Mouse (Mus musculus) naive thymus-derived CD4-positive, alpha-beta T cell, adult 5 months (primary cell): ENCODE data around the gene Hoxa4. TPM values are rescaled to one million over a fixed set of nuclear protein-coding genes. Genes with fewer than 3 reads are reported as not detected.

ENCODE experiments used
- polyA plus RNA-seq: library from polyadenylated mRNA; unstranded; fragments of 100-300 nt; shearing (Covaris generic); gene quantifications from one replicate; pipeline ENCODE4 v1.2.1, GENCODE M21; 2017

Gene Hoxa4
- polyA plus RNA-seq, result not detected

DNA sequence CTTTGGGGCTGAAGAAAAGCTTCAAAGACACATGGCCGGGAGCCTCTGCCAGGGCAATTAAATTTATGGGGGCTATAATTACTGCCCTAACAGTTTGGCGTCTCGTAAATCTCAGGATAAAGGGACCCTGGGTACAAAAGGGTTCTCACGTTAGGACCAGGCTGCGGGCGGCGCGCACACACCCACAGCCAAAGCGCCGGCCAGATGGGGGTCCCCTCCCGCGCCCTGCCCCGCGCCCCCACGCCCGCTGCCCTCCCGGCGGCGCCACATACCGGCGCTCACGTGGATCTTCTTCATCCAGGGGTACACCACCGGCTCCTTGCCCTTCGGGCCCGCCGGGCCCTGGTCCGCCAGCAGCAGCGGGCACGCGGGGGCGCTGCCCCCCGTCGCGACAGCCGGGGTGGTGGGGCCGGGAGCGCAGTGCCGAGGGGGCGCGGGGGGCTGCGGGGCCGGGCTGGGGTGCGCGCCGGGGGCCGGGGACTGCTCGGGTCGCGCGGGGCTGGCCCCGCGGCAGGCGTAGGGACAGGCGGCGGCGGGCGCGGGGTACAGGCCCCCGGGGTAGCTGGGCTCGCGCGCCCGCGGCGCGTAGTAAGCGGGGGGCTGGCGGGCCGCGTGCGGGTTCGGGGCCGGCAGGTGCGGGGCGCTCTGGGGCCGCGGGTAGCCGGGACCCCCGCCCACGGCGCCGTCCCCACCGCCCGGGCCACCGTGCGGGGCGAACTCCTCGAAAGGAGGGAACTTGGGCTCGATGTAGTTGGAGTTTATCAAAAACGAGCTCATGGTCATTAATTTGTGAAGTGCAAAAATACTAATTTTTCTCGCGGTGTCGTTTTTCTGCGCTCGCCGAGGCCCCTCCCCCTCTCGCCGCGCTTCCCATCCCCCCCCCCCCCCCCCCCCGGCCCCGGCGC is at the start of gene Hoxa4:
Gene Hoxa4, minus strand, starts transcription at position 848 of the 905 bp plus-strand sequence.

DNA sequence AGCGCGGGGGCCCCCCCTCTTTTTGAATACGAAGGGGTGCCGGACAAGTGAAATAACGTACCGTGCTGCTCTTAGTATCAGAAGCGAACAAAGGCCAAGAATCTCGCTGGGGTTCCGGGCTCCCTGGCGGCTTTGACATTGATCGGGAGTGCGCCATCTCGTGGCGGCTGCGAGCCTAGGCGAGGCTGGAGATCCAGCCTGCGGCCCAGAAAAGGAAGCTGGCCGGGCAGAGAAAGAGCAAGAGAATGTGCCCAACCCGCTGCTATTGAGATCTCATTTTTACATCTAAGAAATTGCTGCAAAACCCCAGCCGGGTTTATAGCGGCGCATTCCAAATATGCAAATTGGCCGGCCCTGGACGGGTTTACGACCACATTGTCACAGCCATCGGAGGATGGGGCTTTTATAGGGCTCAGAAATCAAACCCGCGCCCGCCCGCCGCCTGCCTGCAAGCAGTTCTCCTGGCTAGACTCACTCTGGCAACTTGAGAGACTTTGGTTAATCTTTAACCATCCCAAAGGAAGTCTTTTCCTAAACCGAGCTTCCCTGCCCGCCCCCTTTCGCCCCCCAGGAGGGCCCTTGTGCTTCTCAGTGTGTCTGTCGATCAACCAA is 48.9 kb upstream of the Hoxa4 start, which contains the start of gene Hoxa10:
Gene Hoxa10, minus strand, starts transcription at position 466 of the 612 bp plus-strand sequence.

DNA sequence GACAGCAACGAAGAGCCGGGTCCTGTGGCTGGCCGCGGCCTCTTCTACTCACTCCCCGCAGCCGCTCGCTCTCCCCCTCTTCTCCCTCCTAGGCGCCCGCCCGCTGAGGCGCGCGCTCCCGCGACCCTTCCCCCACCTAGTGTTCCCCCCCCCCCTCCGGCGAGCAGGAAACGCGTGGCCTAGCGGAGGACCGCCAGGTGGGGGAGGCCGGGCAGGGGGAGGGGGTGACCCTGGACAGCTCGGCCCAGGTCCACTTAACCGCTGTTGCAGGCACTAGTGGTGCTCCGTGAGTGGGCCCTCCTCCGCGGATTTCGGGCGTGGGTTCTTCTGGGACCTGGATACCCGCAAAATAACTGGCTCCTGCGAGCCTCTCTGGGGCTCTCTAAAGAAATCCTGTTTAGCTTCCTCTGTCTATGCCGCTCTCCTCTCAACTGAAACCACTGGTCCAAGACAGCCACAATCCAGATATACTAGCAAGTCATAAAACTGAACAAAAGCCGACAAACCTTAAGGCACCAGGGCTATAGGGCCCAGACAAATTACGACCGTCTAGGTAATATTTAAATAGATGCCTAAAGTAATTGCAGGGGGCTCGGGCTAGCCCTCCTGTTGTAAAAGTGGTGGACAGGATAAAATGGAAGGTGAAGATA is 39.1 kb upstream of the Hoxa4 start, which contains the start of gene Hoxa9:
Gene Hoxa9, minus strand, starts transcription at position 574 of the 650 bp plus-strand sequence.

DNA sequence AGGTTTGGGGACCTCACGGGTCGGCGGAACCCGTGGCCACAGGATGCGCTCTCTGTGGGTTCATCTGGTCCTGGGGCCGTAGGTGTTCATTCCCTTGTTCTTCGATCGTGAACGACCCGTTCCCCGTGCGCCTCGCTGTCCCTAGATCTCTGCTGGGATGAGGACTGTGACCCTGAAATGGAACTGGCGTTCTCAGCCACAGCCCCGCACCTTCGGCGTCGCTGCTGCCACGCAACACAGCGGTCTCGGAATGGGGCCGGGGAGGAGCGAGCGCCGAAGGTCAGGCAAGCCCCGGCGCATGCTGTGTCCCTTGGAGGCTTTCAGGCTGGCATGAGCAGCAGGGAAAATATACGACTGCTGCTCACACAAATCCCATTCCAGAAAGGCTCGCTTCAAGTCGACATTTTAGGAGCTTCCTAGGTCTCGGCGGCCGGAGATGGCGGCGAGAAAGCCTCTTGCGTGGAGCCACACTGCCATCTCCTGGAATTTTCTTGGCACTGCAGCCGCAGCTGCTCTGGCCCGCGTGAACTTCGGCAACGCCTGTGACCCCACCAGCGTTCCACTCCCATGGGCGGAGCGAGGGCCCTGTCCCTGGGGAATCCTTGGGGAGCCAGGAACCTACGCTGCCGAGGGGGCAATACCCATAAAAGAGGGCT is 29.9 kb upstream of the Hoxa4 start, which contains the start of gene Hoxa7:
Gene Hoxa7, minus strand, starts transcription at position 518 of the 656 bp plus-strand sequence.

DNA sequence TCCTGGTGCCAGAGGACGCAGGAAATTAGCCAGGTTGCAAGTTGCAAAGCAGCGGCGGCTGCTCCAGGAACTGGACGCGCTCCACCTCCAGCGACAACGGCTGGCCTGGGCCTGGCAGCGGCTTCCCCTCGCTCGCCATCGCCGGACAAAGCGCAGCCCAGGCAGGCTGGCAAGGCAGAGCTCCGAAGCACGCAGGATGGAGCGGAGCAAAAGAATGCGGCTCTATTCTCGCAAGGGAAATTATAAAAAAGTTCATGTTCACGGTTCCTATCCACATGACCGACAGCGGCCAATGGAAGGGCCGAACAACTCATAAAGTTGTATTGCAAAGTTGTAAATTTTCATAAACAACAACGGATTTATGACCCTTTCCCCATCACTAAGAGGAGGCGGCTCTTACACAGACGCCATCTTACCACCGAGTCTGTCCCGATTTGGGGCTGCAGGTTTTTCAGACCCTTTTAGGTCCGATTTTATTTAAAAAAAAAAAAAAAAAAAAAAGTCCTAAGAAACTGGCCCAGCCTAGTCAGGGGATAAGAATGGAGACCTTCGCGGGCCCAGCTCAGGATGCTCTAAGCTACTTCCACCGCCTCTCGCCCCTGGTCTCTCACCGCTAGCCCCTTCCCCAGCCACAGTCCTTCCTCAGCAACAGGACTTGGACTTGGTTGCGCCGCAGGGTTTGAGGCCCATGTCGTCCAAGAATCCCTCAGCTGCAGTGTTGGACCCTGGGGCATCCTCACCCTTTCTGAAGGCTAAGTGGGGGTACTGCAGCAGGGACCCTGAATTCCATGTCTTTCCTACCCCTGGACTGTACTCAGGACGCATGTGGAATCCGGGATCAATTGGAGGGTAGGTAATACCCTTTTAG is 21.8 kb upstream of the Hoxa4 start, which contains the start of the genes Hoxa3 and Gm28308:
Gene Hoxa3, minus strand, starts transcription at position 218 of the 868 bp plus-strand sequence.
Gene Gm28308, minus strand, starts transcription at position 221 of the 868 bp plus-strand sequence.

DNA sequence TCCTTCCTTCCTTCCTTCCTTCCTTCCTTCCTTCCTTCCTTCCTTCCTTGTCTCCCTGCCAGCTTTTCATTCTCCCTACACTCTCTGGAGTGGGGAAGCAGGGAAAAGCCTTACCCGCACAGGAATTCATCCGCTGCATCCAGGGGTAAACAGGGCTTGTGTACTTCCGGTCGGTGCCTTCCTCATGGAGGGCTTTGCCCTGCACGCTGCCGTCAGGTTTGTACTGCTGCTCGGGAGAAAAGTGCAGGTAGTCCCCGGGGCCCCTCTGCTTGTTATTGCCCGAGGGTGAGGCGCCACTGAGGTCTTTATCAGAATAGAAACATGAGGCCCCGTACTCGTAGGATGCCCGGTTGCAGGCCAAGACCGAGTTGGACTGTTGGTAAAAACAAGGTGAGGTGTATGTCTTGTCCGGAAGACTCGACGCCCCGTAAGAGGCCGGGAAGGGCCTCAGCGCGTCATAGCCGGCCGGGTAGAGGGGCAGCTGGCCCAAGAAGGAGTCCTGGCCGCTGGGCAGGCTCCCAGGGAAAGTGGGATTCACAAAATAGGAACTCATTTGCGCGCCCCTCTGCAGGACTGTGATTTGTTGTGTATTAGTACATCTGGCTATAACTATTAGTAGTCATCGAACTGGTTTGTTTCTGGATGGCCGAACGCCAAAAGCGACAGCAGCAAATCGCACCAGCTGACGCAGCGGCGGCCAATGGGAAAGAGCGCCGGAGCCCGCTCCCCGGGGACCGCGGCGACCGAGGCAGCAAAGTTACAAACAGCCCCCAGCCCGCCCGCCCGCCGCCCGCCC is 16.7 kb upstream of the Hoxa4 start, which contains the start of gene Hoxa6:
Gene Hoxa6, minus strand, starts transcription at position 651 of the 796 bp plus-strand sequence.

DNA sequence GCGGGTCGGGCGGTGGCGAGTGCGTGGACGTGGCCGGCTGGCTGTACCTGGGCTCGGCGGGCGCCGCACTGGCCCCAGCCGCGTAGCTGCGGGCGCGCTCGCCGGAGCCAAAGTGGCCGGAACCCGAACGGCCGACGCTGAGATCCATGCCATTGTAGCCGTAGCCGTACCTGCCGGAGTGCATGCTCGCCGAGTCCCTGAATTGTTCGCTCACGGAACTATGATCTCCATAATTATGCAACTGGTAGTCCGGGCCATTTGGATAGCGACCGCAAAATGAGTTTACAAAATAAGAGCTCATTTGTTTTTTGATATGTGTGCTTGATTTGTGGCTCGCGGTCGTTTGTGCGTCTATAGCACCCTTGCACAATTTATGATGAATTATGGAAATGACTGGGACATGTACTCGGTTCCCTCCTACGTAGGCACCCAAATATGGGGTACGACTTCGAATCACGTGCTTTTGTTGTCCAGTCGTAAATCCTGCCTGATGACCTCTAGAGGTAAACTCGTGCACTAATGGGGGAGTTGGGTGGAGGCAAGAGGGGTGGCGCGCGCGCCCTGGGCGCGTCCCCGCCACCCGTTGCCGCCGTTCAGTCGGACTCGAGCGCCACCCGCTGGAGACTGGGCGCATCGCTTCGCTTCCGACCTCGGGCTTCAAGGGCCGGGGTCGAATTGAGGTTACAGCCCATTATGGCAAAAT is 12.6 kb upstream of the Hoxa4 start, which contains the start of gene Hoxa5:
Gene Hoxa5, minus strand, starts transcription at position 538 of the 703 bp plus-strand sequence.

DNA sequence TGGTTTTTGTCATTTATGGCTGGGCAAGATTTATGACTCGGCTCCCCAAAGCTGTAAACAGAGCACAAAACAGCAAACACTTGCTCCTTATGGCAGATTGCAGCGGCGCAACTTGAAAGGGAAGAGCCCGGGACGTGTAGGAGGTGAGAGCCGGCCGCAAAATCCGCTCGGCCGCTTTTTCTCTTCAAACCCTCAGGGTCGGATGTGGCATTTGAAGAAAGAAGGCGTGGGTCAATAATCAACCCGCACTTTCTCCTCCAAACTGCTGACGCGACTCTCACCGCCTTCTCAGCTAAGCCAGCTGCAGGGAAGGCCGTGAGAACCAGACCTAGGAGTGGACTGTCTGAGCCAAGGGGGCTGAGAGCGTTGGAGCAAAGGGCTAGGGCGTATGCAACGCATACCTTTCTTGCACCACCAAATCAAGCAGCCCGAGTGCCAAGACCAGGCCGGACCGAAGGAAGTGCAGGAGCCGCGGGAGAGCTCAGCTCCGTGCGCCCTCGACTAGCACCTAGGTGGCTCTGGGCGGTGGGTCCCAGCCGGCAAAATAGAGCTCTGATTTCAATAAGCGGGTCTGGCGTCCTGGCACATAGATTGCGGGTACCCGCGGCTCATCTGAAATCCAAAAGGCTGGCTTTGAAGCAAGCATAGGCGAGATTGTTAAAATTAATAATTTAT is 14.4 kb downstream of the Hoxa4 start, which contains the start of gene 5730596B20Rik:
Gene 5730596B20Rik, plus strand, starts transcription at position 438 of the 675 bp plus-strand sequence.

DNA sequence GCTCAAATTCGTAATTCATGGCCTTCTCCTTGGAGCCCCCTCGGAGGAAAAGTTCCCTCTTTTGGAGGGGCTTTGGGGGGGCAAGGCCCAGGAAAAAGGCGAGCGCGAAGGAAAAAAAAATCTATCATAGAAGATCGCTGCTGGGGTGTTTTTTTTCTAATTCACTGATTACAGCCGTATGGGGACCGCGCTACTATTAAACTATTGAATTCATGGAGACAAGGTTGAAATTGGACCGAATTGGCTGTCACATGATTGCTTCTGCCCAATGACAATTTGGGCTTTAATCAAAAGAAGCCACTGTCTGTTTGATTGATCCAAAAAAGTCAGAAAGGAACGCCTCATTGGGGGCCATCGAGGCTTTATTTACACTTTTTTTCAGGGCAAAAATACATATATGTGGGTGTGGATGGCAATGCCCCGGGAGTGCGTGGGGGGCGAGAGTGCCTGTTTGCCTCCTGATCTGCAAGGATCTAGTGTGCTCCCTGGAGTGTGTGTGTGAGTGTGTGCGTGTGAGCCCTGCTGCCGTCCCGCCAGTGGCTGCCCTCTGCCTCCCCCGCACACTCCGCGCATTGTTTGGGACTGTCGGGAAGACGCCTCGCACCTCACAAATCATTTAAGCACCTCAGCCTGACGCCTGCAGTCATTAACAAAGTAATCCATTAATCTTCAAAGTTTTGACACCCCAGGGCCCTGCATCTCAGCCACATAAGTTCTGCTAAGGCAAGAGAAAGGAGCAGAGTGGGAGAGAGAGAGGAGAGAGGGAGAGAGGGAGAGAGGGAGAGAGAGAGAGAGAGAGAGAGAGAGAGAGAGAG is 26.7 kb downstream of the Hoxa4 start, which contains the start of gene Hoxa2:
Gene Hoxa2, minus strand, starts transcription at position 206 of the 815 bp plus-strand sequence.

DNA sequence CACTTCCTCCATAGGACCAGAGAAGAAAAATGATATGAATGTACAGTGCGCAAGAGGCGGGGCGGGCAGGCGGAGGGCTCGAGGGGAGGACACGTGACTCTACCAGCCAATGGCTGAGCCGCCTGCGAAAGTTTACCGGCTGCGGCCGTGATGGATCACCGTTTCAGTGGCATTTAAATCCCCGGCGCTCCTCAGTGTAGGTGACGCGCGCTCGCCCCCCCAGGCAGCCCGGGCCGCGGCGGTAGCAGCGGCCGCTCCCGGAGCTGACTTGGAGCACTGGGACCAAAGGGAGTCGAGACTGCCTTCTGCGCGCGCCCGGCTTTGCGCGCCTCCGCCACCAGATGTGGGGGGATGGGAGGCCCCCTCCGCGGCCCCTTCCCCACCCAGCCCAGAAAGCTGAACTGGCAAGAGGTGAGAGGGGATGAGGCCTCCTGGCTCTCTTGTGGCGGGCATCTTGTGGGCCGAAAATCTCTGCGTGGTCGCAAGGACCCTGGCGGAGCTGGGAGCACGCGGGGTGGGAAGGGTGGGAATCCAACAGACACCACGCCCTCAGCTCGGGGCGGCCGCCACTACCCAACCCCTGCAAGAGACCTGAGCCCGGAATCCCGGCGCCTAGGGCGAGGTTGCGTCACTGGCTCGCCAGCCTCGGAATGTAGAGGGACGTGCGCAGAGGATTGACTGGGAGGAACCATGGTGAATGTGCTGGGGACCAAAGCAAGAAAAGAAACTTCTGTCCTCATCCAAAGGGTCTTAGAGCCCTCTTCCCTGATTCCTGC is 33.1 kb downstream of the Hoxa4 start, which contains the start of gene Hoxa1:
Gene Hoxa1, minus strand, starts transcription at position 42 of the 776 bp plus-strand sequence.

Other genes with a start within 250 kb of the Hoxa4 start
- gene Skap2, start 179.2 kb downstream of the Hoxa4 start, polyA plus RNA-seq, result 18.0 TPM
- gene Hoxa1, start 33.4 kb downstream of the Hoxa4 start, polyA plus RNA-seq, result not detected
- not detected for gene Hoxa2, start 26.9 kb downstream of the Hoxa4 start, polyA plus RNA-seq
- gene 5730596B20Rik, start 14.3 kb downstream of the Hoxa4 start, polyA plus RNA-seq, result not detected
- gene Hoxa5, start 12.8 kb upstream of the Hoxa4 start, polyA plus RNA-seq, result 0.19 TPM
- not detected for gene Hoxa6, start 17.0 kb upstream of the Hoxa4 start, polyA plus RNA-seq
- not detected for gene Hoxa3, start 21.6 kb upstream of the Hoxa4 start, polyA plus RNA-seq
- gene Gm28308, start 21.6 kb upstream of the Hoxa4 start, polyA plus RNA-seq, result not detected
- gene Hoxa7, start 30.1 kb upstream of the Hoxa4 start, polyA plus RNA-seq, result 1.7 TPM
- gene Hoxa9, start 39.3 kb upstream of the Hoxa4 start, polyA plus RNA-seq, result 0.17 TPM
- not detected for gene Hoxa10, start 49.1 kb upstream of the Hoxa4 start, polyA plus RNA-seq
- not detected for gene Hoxa11, start 54.1 kb upstream of the Hoxa4 start, polyA plus RNA-seq
- not detected for gene Hoxa13, start 69.1 kb upstream of the Hoxa4 start, polyA plus RNA-seq
- not detected for gene Evx1, start 121.7 kb upstream of the Hoxa4 start, polyA plus RNA-seq